Mouse (Mus musculus) layer of hippocampus, adult 11-12 months (tissue): ENCODE results near the gene Rcor1.

ENCODE experiments used
- DNase-seq: peaks from one replicate; pipeline ENCODE4 v3.0.0; 2022; ENCODE audit warnings: low spot score

The Rcor1 gene

GRCm38 (mm10) chr12:111021577-111021976 lies 17.6 kb upstream of the Rcor1 start:
- no peak for DNase-seq

DNA sequence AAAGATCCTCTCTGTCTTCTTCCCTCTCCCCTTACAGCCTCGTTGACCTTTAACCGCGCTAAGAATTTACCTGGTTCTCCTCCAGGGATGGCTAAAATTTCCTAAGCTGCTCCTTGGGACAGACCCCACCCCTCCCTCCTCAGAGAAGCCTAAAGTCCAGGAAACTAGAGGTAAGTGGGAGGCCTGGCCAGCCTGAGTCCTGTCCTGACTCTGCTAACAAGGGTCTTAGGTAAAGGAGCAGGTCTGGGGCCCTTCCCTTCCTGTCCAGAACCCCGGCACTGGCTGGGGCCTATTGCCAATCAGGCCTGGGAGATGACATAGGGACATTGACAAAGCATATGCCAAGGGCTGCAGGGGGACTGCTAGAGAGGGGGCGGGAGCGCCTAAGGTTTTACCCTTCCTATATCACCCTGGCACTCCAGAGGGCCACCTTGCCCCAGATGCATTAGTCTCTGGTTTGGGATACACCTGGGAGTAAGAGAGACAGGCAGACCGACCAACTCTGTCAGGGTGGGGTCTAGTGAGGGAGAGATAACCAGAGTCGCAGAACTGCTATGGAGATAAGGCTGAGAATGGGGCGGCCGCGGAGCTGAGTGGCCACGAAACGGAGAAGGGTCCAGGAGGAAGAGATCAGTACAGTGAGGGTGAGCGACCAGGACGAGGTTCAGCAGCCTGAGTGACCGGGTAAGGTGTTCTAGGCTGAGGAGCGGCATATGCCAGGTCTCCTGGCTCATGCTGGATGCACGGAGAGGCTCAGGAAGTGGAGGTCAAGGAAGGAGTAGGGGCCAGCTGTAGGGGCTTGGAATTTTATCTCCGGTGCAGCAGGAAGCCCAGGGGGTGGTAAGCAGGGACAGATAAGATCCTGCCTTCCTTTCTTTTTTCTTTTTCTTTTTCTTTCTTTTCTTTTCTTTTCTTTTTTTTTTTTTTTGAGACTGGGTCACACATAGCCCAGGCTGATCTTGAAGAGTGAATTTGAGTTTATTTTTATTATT lies 10.7 kb upstream of the Rcor1 start:
- no peak for DNase-seq

DNA sequence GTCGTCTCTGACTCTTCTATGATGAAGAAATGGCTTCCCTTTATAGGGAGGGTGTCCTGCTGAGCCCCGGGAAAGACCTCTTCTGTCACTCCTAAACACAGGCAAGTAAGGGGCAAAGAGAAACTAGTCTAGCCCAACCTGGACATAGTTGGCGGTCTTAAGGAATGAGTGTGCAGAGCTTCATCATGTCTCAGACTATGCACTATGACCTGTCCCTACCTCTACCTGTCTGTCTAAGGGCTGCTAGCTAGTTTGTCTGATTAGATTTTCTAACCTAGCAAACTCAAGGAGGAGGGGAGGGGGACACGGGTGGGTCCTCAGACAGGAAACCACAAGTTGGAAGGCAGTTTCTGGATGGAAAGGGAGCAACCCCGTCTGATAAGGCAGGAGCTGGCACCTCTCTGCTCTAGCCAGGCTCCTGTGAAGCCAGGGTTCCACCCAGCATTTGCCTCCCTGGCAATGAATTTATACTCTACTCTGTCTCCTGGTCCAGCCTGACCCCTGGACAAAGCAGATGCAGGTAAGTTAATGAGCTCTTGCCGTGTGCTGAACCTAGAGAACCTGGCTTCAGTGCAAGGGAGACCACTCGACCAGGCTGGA lies 9.8 kb upstream of the Rcor1 start:
- no peak for DNase-seq

GRCm38 (mm10) chr12:111032839-111033238 lies 6.3 kb upstream of the Rcor1 start:
- no peak for DNase-seq

DNA sequence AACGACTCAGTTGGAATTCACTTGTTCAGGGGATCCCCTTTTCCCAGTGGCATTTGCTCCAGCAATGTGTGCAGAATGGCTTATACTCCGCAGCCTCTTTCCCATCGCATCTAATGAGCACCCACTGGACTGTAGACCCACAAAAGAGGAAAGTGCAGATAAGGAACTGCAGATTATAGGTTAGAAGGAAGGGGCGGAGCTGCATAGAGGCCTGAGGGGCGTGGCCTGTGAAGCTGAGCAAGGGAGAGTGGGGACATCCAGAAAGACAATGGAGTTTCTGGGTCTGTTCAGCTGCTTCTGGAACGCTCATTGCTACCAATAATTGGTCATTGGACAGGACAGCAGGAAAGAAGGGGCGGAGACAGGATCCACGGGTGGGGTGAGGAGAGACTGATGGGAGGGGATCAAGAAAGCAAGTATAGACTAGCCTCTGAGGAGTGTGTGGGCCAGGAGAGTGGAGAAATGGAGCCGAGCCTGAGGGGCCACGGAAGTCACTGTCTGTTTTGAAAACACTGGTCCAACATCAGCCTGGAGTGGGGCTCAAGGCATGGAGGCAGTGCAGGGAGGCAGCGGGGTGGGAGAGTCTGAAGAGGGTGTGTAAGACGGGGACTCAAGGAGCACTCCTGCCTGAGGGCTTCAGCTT lies 3.8 kb upstream of the Rcor1 start:
- no peak for DNase-seq

- DNase-seq, result no peak
These were observed 2.9 kb upstream of the Rcor1 start for GRCm38 (mm10) chr12:111036198-111036775.

GRCm38 (mm10) chr12:111037241-111038180 lies 1.6 kb upstream of the Rcor1 start:
- DNase-seq, result peak; percentile 28

GRCm38 (mm10) chr12:111038231-111038975 lies 748 bp upstream of the Rcor1 start:
- peak; percentile 85 for DNase-seq

DNA sequence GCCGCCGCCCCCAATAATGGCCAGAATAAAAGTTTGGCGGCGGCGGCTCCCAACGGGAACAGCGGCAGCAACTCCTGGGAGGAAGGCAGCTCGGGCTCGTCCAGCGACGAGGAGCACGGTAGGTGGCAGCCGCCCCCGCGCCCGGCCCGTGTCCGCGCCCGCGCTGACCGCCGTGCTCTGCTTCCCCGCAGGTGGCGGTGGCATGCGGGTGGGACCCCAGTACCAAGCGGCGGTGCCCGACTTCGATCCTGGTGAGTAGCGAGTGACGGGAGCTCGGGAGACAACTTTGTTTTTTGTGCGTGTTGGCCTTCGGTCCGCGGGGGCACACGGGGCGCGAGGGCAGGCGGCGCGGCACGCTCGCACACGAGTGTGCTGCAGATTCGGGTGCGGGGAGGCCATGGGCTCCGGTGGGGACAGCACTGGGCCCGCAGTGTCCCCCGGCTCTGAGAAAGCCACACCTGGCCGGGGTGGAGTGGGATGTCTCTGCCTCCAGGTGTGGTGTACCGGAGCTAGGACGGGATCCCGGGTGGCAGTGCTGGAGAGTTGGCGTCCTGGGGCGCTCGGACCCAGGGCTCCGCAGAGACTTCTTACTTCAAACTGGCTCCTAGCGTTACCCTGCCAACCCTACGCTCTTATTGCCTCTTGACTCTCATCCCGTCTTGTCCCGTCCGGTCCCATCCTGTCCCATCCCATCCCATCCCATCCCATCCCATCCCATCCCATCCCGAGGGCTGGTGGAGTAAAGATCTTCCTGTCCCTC lies 800 bp downstream of the Rcor1 start:
- peak; percentile 28 for DNase-seq

DNA sequence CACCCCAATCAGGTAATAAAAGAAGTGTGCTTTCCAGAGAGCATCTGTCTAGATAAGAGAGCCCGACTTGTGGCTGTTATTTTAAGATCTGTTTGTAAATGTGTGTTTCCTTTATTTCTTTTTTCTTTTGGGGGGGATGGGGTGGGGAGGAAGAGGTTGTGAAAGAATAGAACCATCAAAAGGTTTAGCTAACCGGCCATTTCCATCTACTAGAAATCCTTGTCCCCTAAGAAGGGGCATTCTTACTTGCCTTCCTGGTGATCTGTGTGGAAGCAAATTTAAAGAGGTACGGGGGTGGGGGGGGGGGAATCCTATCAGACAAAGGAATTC lies 1.3 kb downstream of the Rcor1 start:
- no peak for DNase-seq

DNA sequence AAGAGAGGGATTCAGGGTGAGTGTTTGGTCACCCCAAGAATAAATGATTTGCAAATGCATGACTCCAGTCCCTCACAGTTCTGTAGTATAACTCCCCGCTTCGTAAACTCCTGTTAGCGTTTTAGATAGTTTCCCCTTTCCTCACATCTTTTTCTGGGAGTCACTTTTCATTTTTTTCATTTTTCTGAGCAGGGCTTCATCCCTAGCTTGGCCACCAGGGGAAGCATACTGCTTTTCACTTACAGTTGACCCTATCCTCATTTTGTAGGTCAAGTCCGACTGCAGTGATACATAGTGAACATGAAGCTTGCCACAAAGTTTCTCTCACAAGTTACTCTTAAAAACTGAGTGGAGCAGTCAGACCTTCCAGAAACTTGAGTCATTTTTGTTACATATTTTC lies 2.0 kb downstream of the Rcor1 start:
- no peak for DNase-seq

GRCm38 (mm10) chr12:111042365-111042764 lies 3.2 kb downstream of the Rcor1 start:
- no peak for DNase-seq

GRCm38 (mm10) chr12:111044880-111045279 lies 5.7 kb downstream of the Rcor1 start:
- no peak for DNase-seq

DNA sequence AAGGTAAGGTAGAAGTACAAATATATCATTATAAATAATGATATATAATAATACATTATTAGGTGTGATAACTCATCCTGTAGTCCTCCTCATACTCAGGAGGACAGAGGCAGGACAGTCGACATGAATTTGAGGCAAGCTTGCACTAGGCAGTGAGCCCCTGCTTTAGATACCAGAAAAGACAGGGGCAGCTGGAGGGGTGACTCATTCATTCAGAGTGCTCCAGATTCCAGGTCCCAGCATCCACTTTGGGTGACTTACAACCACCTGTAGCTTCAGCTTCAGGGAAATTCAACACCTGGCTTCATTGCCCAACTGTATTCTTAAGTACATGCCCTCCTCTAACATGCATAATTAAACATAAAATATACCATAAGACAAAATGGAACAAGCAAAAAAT lies 7.7 kb downstream of the Rcor1 start:
- no peak for DNase-seq

DNA sequence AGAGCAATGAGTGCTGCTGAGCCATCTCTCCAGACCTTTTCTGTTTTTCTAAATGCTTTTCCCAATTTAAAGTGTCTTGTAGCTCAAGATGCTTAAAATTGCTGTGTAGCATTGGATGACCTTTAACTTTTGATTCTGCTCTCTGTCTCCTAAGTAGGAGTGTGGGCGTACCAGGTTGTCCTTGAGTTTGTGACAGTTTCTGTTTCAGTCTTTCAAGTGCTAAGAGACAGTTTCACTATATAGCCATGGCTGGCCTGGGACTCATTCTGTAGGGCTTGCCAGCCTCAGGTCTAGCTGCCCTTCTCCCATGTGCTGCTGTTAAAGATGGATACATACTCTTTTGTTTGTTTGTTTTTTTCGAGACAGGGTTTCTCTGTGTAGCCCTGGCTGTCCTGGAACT lies 9.1 kb downstream of the Rcor1 start:
- no peak for DNase-seq

- DNase-seq, result no peak
These were observed 11.1 kb downstream of the Rcor1 start for GRCm38 (mm10) chr12:111050256-111050655.

DNA sequence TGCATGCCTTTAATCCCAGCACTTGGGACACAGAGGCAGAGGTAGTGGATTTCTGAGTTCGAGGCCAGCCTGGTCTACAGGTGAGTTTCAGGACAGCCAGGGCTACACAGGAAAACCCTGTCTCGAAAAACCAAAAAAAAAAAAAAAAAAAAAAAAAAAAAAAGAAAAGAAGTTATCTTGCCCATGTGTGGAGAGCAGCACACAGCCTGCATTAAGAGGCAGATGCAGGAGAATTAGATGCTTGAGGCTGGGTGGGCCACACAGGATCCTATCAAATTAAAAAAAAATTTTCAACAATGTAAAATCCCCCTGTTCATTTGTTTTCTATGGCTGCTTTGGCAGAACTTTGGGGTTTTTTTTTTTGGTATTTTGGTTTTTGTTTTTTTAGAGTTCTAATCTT lies 24.2 kb downstream of the Rcor1 start:
- no peak for DNase-seq

DNA sequence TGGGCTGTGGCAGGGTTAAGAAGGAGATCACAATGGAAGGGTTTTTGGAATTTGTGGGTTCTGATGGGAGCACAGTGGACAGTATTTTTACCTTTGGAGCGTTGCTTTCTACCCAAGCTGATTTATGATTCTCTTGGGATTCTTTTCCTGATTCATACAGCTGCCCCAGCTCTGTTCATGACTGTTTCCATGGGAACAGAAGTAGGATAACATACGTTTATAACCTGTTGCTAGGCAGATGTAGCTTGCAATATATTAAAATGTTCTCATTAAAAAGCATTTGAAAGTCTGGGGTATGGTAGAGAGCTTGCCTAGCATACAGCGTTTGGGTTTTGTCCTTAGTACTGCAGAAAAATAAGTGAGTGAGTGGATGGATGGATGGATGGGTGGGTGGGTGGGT lies 25.1 kb downstream of the Rcor1 start:
- no peak for DNase-seq

DNA sequence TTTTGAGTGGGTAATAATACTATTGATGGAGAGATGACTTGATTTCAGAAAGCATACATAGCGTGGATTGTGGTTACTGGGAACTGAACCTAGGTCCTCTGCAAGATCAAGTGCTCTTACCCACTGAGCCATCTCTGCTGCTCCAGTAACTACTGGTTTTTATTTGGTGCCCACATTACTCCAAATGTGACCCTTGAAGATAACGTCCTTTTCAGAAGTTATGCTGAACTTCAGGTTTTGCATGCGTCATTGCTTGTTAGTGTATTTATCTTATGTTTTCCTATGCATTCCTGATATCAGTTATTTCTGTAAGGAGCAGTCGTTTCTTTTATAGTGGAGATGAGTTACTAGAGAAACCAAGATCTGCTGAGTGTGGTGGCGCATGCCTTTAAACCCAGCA lies 26.2 kb downstream of the Rcor1 start:
- DNase-seq, result no peak

GRCm38 (mm10) chr12:111067816-111068215 lies 28.7 kb downstream of the Rcor1 start:
- no peak for DNase-seq
